Mouse (Mus musculus) liver, embryonic 16.5 days (tissue): ENCODE measurements around the gene Hpca. TPM values are rescaled to one million over a fixed set of nuclear protein-coding genes. Genes with fewer than 3 reads are reported as not detected.

Experiments
- ATAC-seq: fragments of 200-750 bp; cut with Nextera tagmentation; 2 replicates; pipeline ENCODE4 v1.8.0; 2017; ENCODE audit warnings: low read depth, mild to moderate bottlenecking, moderate number of reproducible peaks, moderate library complexity
- H3K27ac ChIP-seq: fragments of 300-500 bp; sonication (generic); 2 replicates; pipeline ENCODE4 v1.5.1; 2014; ENCODE audit warnings: mild to moderate bottlenecking, low read length
- H3K27me3 ChIP-seq: fragments of 300-500 bp; sonication (generic); 2 replicates; pipeline ENCODE4 v1.6.1; 2014; ENCODE audit warnings: low read depth, low read length, mixed read lengths; ENCODE audit not compliant: control insufficient read depth, insufficient read depth
- H3K36me3 ChIP-seq: fragments of 300-500 bp; sonication (generic); 2 replicates; pipeline ENCODE4 v1.6.1; 2014; ENCODE audit warnings: mild to moderate bottlenecking; ENCODE audit not compliant: control insufficient read depth, insufficient read depth
- H3K4me1 ChIP-seq: fragments of 300-500 bp; sonication (generic); 2 replicates; pipeline ENCODE4 v1.6.1; 2014; ENCODE audit warnings: low read depth, low read length, mixed read lengths; ENCODE audit not compliant: control insufficient read depth
- H3K4me2 ChIP-seq: fragments of 300-500 bp; sonication (generic); 2 replicates; pipeline ENCODE4 v1.6.1; 2014; ENCODE audit warnings: low read depth, low read length, mixed read lengths
- H3K4me3 ChIP-seq: fragments of 300-500 bp; sonication (generic); 2 replicates; pipeline ENCODE4 v1.5.1; 2014; ENCODE audit warnings: low read depth, mild to moderate bottlenecking, low read length
- H3K9ac ChIP-seq: fragments of 300-500 bp; sonication (generic); 2 replicates; pipeline ENCODE4 v1.6.1; 2014; ENCODE audit warnings: low read depth, low read length
- H3K9me3 ChIP-seq: fragments of 300-500 bp; sonication (generic); replicated peaks from 2 replicates; pipeline ENCODE4 v1.6.1; 2016; ENCODE audit warnings: low read length; ENCODE audit not compliant: control insufficient read depth
- WGBS: fragments of 180-500 bp; shearing (Covaris S2); extraction: QIAGEN DNeasy Blood & Tissue Kit; methylation state at CpG from one replicate; pipeline ENCODE4 v1.1.7; 2014; ENCODE audit not compliant: insufficient replicate concordance; 5-methylcytosine and 5-hydroxymethylcytosine counted together
- polyA plus RNA-seq: library from polyadenylated mRNA; unstranded; fragments of >200 nt; fragmentation: Nextera tagmentation; extraction: Ambion mirVana; gene quantifications from 2 replicates; pipeline ENCODE4 v1.2.1, GENCODE M21; 2015

Hpca gene
- polyA plus RNA-seq, 1 experiment from 2014 or later = 0.27 TPM

- Histone ChIP-seq H3K27ac (no peak overlapping the region), H3K9me3 (no peaks in the 10 kb centered on the region), H3K4me2 (no peak overlapping the region), H3K27me3 (peaks cover 43% of the 10 kb centered on the region), H3K9ac (no peak overlapping the region), H3K4me3 (no peak overlapping the region), H3K36me3 (no peaks in the 10 kb centered on the region), H3K4me1 (peaks cover 8% of the 10 kb centered on the region)
- WGBS = 50% methylated on average over 13 of the region's 13 CpGs
- no peak for ATAC-seq
Measured at GRCm38 (mm10) chr4:129128582-129129338, 6.9 kb upstream of the Hpca start.

GRCm38 (mm10) chr4:129125736-129126451 is 4.1 kb upstream of the Hpca start:
- H3K4me2 ChIP-seq = peak overlapping the region; percentile 15; the same call in 1 of the 2 replicates
- no peak overlapping the region for H3K9ac ChIP-seq
- WGBS = 11% methylated on average over 19 of the region's 19 CpGs
- H3K4me1 ChIP-seq = peaks cover 10% of the 10 kb centered on the region
- peaks cover 59% of the 10 kb centered on the region for H3K27me3 ChIP-seq
- no peaks in the 10 kb centered on the region for H3K9me3 ChIP-seq
- H3K36me3 ChIP-seq = no peaks in the 10 kb centered on the region
- no peak for ATAC-seq
- H3K27ac ChIP-seq = no peak overlapping the region
- no peak overlapping the region for H3K4me3 ChIP-seq

- H3K27me3 ChIP-seq = peaks cover 64% of the 10 kb centered on the region
- H3K9me3 ChIP-seq = no peaks in the 10 kb centered on the region
- no peak overlapping the region for H3K4me3 ChIP-seq
- H3K9ac ChIP-seq = no peak overlapping the region
- H3K4me2 ChIP-seq = no peak overlapping the region
- no peak for ATAC-seq
- H3K36me3 ChIP-seq = no peaks in the 10 kb centered on the region
- no peak overlapping the region for H3K27ac ChIP-seq
- H3K4me1 ChIP-seq = peaks cover 3% of the 10 kb centered on the region
- WGBS = 7% methylated on average over 13 of the region's 13 CpGs
Measured at GRCm38 (mm10) chr4:129124652-129125146, 2.9 kb upstream of the Hpca start.

GRCm38 (mm10) chr4:129122719-129123118 is 883 bp upstream of the Hpca start:
- H3K27me3 ChIP-seq = peaks cover 75% of the 10 kb centered on the region
- no peak overlapping the region for H3K9ac ChIP-seq
- no peak overlapping the region for H3K4me3 ChIP-seq
- no peaks in the 10 kb centered on the region for H3K9me3 ChIP-seq
- no peak for ATAC-seq
- H3K4me1 ChIP-seq = peaks cover 3% of the 10 kb centered on the region
- WGBS = 17% methylated on average over 8 of the region's 8 CpGs
- no peak overlapping the region for H3K4me2 ChIP-seq
- no peak overlapping the region for H3K27ac ChIP-seq
- H3K36me3 ChIP-seq = no peaks in the 10 kb centered on the region

GRCm38 (mm10) chr4:129122107-129122506 is 271 bp upstream of the Hpca start:
- no peaks in the 10 kb centered on the region for H3K9me3 ChIP-seq
- ATAC-seq = no peak
- 37% methylated on average over 9 of the region's 9 CpGs for WGBS
- H3K4me2 ChIP-seq = no peak overlapping the region
- H3K27me3 ChIP-seq = peaks cover 75% of the 10 kb centered on the region
- H3K27ac ChIP-seq = no peak overlapping the region
- H3K9ac ChIP-seq = no peak overlapping the region
- H3K4me1 ChIP-seq = peaks cover 3% of the 10 kb centered on the region
- no peak overlapping the region for H3K4me3 ChIP-seq
- H3K36me3 ChIP-seq = no peaks in the 10 kb centered on the region

GRCm38 (mm10) chr4:129120520-129121445 is 1.1 kb downstream of the Hpca start:
- Histone ChIP-seq H3K9ac (no peak overlapping the region), H3K36me3 (no peaks in the 10 kb centered on the region), H3K27ac (no peak overlapping the region), H3K4me1 (peaks cover 3% of the 10 kb centered on the region), H3K4me2 (peak overlapping the region; percentile 46), H3K4me3 (peak overlapping the region; percentile 39), H3K9me3 (no peaks in the 10 kb centered on the region), H3K27me3 (peaks cover 67% of the 10 kb centered on the region)
- WGBS = 2% methylated on average over 48 of the region's 59 CpGs
- peak; percentile 39 for ATAC-seq

GRCm38 (mm10) chr4:129119708-129120107 is 2.1 kb downstream of the Hpca start:
- H3K4me2 ChIP-seq = no peak overlapping the region
- WGBS = 59% methylated on average over 10 of the region's 10 CpGs
- H3K4me1 ChIP-seq = peaks cover 3% of the 10 kb centered on the region
- ATAC-seq = no peak
- no peak overlapping the region for H3K9ac ChIP-seq
- no peaks in the 10 kb centered on the region for H3K9me3 ChIP-seq
- H3K27ac ChIP-seq = no peak overlapping the region
- peaks cover 57% of the 10 kb centered on the region for H3K27me3 ChIP-seq
- no peak overlapping the region for H3K4me3 ChIP-seq
- no peaks in the 10 kb centered on the region for H3K36me3 ChIP-seq

GRCm38 (mm10) chr4:129117720-129118510 is 3.9 kb downstream of the Hpca start:
- WGBS = 74% methylated on average over 14 of the region's 14 CpGs
- Histone ChIP-seq H3K27me3 (peaks cover 44% of the 10 kb centered on the region), H3K4me1 (peaks cover 3% of the 10 kb centered on the region), H3K36me3 (no peaks in the 10 kb centered on the region), H3K4me2 (no peak overlapping the region), H3K9ac (no peak overlapping the region), H3K4me3 (no peak overlapping the region), H3K27ac (no peak overlapping the region), H3K9me3 (no peaks in the 10 kb centered on the region)
- no peak for ATAC-seq
